Mouse (Mus musculus): ENCODE measurements around the gene Relt.

GRCm38 (mm10) chr7:100817442-100817760 is 45.8 kb downstream of the Relt start:
- TF ChIP-seq POLR2A (IDR thresholded peaks at IDR 0.05; ENCODE audit: low read depth, low read length): no peak
- no peak for TF ChIP-seq CTCF (IDR thresholded peaks at IDR 0.05; ENCODE audit: borderline replicate concordance, insufficient read depth, low read length)
